Mouse (Mus musculus) heart, embryonic 11.5 days (tissue): ENCODE data around the gene Gpatch8. TPM values are rescaled to one million over a fixed set of nuclear protein-coding genes. Genes with fewer than 3 reads are reported as not detected.

Experiments used
- ATAC-seq: fragments of 200-750 bp; cut with Nextera tagmentation; replicated peaks from 2 replicates; pipeline ENCODE4 v1.8.0; 2017; ENCODE audit warnings: moderate library complexity; ENCODE audit not compliant: insufficient number of reproducible peaks, low FRiP score, low TSS enrichment
- H3K27ac ChIP-seq: fragments of 300-500 bp; sonication (generic); 2 replicates; pipeline ENCODE4 v1.5.1; 2014; ENCODE audit warnings: mild to moderate bottlenecking, low read depth, low read length
- H3K27me3 ChIP-seq: fragments of 300-500 bp; sonication (generic); 2 replicates; pipeline ENCODE4 v1.6.1; 2014; ENCODE audit warnings: mild to moderate bottlenecking, low read length, mixed read lengths; ENCODE audit not compliant: control insufficient read depth, insufficient read depth
- H3K36me3 ChIP-seq: fragments of 300-500 bp; sonication (generic); 2 replicates; pipeline ENCODE4 v1.6.1; 2014; ENCODE audit warnings: mild to moderate bottlenecking, low read length, moderate library complexity, mixed read lengths; ENCODE audit not compliant: control insufficient read depth, insufficient read depth
- H3K4me1 ChIP-seq: fragments of 300-500 bp; sonication (generic); 2 replicates; pipeline ENCODE4 v1.6.1; 2014; ENCODE audit warnings: low read length; ENCODE audit not compliant: control insufficient read depth, insufficient read depth
- H3K4me2 ChIP-seq: fragments of 300-500 bp; sonication (generic); 2 replicates; pipeline ENCODE4 v1.6.1; 2014; ENCODE audit warnings: mild to moderate bottlenecking, moderate library complexity
- H3K4me3 ChIP-seq: fragments of 300-500 bp; sonication (generic); 2 replicates; pipeline ENCODE4 v1.5.1; 2014; ENCODE audit warnings: low read depth, low read length
- H3K9ac ChIP-seq: fragments of 300-500 bp; sonication (generic); 2 replicates; pipeline ENCODE4 v1.6.1; 2014; ENCODE audit warnings: mild to moderate bottlenecking, low read depth, low read length, moderate library complexity
- H3K9me3 ChIP-seq: fragments of 300-500 bp; sonication (generic); replicated peaks from 2 replicates; pipeline ENCODE4 v1.6.1; 2016; ENCODE audit warnings: low read length; ENCODE audit not compliant: control insufficient read depth
- WGBS: fragments of 180-500 bp; shearing (Covaris S2); extraction: QIAGEN DNeasy Blood & Tissue Kit; methylation state at CpG from one replicate; pipeline ENCODE4 v1.1.7; 2014; ENCODE audit not compliant: insufficient replicate concordance; 5-methylcytosine and 5-hydroxymethylcytosine counted together
- polyA plus RNA-seq: library from polyadenylated mRNA; unstranded; fragments of >200 nt; fragmentation: Nextera tagmentation; extraction: Ambion mirVana; gene quantifications from 2 replicates; pipeline ENCODE4 v1.2.1, GENCODE M21; 2014

The Gpatch8 gene
- polyA plus RNA-seq, 1 experiment from 2014 or later, result 36.5 TPM

DNA sequence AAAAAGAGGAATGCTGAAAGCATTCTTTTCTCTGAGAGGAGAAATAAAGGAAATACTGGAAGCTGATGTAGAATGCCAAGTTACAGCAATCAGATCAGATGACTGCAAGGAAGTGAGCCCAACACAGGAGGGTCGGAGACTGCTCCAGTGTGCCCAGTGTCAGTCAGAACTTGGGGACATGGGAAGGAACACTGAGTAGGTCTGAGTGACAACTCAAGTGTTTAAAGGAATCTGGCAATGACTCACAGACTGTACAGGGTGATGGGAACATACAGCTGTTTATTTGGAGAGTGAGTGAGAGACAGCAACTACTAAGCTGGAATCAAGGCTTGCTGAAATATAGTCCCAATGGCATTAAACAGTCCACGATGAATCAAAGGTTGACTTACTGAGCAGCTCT, 60.0 kb downstream of the Gpatch8 start:
- no peak for ATAC-seq
- no peak overlapping the region for H3K27ac ChIP-seq
- H3K9me3 ChIP-seq, result no peaks in the 10 kb centered on the region
- H3K4me1 ChIP-seq, result 0 out of 2 replicates have a peak, but pooled peaks cover 4% of the 10 kb centered on the region
- no peaks in the 10 kb centered on the region for H3K27me3 ChIP-seq
- H3K4me2 ChIP-seq, result no peak overlapping the region
- no peak overlapping the region for H3K4me3 ChIP-seq
- WGBS, result 86% methylated on average over 2 of the region's 2 CpGs
- peaks cover 6% of the 10 kb centered on the region; the same call in 1 of the 2 replicates for H3K36me3 ChIP-seq
- H3K9ac ChIP-seq, result no peak overlapping the region

- Histone ChIP-seq H3K27me3 (no peaks in the 10 kb centered on the region), H3K4me3 (no peak overlapping the region), H3K9me3 (no peaks in the 10 kb centered on the region), H3K27ac (no peak overlapping the region), H3K9ac (no peak overlapping the region), H3K4me2 (no peak overlapping the region), H3K36me3 (peaks cover 6% of the 10 kb centered on the region; the same call in 1 of the 2 replicates), H3K4me1 (0 out of 2 replicates have a peak, but pooled peaks cover 4% of the 10 kb centered on the region)
- ATAC-seq, result no peak
- WGBS, result 94% methylated on average over 5 of the region's 5 CpGs
These were observed 60.5 kb downstream of the Gpatch8 start for GRCm38 (mm10) chr11:102495742-102496141.

DNA sequence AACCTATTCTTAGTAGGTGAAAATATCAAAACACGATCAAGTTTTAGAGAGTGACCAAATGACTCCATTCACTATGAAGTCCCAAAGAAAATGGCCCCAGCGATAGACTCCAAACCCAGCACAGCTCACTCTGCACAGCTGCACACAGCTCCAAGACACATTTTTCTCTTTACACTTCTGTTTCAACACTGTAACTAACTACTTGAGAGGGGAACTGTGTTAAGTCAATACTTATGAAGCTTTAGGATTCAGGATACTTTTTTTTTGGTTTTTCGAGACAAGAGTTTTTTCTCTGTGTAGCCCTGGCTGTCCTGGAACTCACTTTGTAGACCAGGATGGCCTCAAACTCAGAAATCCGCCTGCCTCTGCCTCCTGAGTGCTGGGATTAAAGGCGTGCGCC, 61.1 kb downstream of the Gpatch8 start:
- ATAC-seq, result no peak
- H3K9me3 ChIP-seq, result no peaks in the 10 kb centered on the region
- WGBS, result 93% methylated on average over 6 of the region's 6 CpGs

GRCm38 (mm10) chr11:102494063-102494650, 62.0 kb downstream of the Gpatch8 start:
- Histone ChIP-seq H3K4me3 (no peak overlapping the region), H3K27me3 (no peaks in the 10 kb centered on the region), H3K9ac (no peak overlapping the region), H3K4me2 (no peak overlapping the region), H3K9me3 (no peaks in the 10 kb centered on the region), H3K36me3 (peaks cover 6% of the 10 kb centered on the region; the same call in 1 of the 2 replicates), H3K4me1 (0 out of 2 replicates have a peak, but pooled peaks cover 4% of the 10 kb centered on the region), H3K27ac (no peak overlapping the region)
- 74% methylated on average over 7 of the region's 7 CpGs for WGBS
- no peak for ATAC-seq

More for the DNA sequence above, 61.1 kb downstream of the Gpatch8 start:
- Histone ChIP-seq H3K4me3 (no peak overlapping the region), H3K9ac (no peak overlapping the region), H3K36me3 (peaks cover 6% of the 10 kb centered on the region; the same call in 1 of the 2 replicates), H3K4me2 (no peak overlapping the region), H3K27ac (no peak overlapping the region), H3K4me1 (0 out of 2 replicates have a peak, but pooled peaks cover 4% of the 10 kb centered on the region), H3K27me3 (no peaks in the 10 kb centered on the region)

GRCm38 (mm10) chr11:102493241-102493640, 63.0 kb downstream of the Gpatch8 start:
- Histone ChIP-seq H3K4me2 (no peak overlapping the region), H3K27ac (0 out of 2 replicates have a peak overlapping the region, but pooled peaks have one; percentile 10), H3K27me3 (no peaks in the 10 kb centered on the region), H3K4me1 (0 out of 2 replicates have a peak, but pooled peaks cover 4% of the 10 kb centered on the region), H3K4me3 (no peak overlapping the region), H3K36me3 (peaks cover 3% of the 10 kb centered on the region; the same call in 1 of the 2 replicates), H3K9me3 (no peaks in the 10 kb centered on the region), H3K9ac (no peak overlapping the region)
- no peak for ATAC-seq
- 54% methylated on average over 2 of the region's 2 CpGs for WGBS

DNA sequence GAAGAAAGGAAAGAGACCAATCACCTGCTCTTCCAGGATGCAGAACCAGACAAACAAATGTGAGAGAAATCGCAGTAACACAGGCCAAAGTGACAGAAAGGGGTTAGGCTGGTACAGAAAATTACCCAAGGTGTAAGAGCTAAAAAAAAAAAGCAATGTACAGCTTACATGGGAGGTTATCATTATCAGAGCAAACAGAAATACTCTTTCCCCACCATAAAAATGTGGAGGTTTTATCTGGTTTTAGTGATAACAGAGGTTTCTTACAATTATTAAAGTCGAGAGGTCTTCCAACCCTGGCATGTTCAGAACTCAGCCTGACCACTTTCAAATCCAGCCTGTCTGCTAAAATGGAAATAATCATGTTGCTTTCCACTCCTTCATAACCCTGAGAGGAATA, 68.3 kb downstream of the Gpatch8 start:
- Histone ChIP-seq H3K36me3 (peaks cover 15% of the 10 kb centered on the region), H3K9ac (no peak overlapping the region), H3K4me1 (no peaks in the 10 kb centered on the region), H3K9me3 (no peaks in the 10 kb centered on the region), H3K4me3 (no peak overlapping the region), H3K27me3 (no peaks in the 10 kb centered on the region), H3K27ac (no peak overlapping the region), H3K4me2 (no peak overlapping the region)
- WGBS, result 70% methylated on average over 2 of the region's 2 CpGs
- ATAC-seq, result no peak

DNA sequence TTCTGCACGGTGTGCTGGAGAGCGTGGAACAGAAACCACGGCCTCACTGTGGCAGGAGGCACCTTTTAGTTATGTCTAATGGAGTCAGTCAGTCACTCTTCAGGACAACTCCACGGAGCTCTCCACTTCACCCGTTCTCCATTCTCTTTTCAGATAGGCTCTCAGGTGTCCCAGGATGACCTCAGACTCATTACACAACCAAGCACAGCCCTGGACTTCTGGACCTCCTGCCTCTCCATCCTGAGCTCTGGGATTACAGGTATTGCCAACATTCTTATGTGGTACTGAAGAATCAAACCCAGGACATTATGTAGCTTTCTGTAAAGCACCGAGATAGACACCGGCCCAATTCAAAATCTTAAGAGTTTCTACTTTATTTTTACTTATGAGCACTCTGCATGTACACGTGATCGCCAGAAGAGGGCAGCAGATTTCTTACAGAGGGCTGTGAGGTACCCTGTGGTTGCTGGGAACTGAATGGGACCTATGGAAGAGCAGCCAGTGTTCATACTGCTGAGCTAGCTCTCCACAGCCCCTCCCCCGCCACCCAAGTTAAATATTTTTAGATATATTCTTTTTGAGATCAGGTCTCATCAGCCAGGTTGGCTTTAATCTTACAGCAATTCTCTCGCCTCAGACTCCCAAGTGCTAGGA, 69.3 kb downstream of the Gpatch8 start:
- H3K4me2 ChIP-seq, result no peak overlapping the region
- no peak for ATAC-seq
- H3K27me3 ChIP-seq, result no peaks in the 10 kb centered on the region
- H3K4me1 ChIP-seq, result no peaks in the 10 kb centered on the region
- no peak overlapping the region for H3K9ac ChIP-seq
- no peak overlapping the region for H3K4me3 ChIP-seq
- H3K9me3 ChIP-seq, result no peaks in the 10 kb centered on the region
- H3K36me3 ChIP-seq, result peaks cover 20% of the 10 kb centered on the region
- WGBS, result 65% methylated on average over 11 of the region's 11 CpGs
- H3K27ac ChIP-seq, result no peak overlapping the region

DNA sequence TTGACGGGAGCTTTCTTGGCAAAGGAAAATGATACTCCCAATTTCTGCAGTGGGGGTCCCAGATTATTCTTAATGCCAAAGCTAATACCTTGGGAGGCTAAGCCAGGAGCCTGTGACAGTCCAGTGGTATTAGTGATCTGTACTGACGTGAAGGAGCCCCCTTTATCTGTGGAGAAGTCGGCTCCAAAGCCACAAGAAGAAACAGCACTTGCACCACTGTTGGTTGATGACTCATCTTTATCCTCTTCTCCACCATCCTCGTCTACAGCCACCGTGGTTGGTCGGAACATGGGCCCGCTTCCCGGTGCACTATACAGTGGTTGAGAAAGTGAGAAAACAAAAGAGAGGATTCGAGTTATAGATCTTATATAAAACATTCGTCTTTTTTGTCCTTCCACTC, 74.4 kb downstream of the Gpatch8 start:
- Histone ChIP-seq H3K4me2 (no peak overlapping the region), H3K4me3 (no peak overlapping the region), H3K27me3 (no peaks in the 10 kb centered on the region), H3K9ac (no peak overlapping the region), H3K9me3 (no peaks in the 10 kb centered on the region), H3K27ac (no peak overlapping the region), H3K36me3 (peaks cover 50% of the 10 kb centered on the region), H3K4me1 (no peaks in the 10 kb centered on the region)
- ATAC-seq, result no peak
- WGBS, result 89% methylated on average over 10 of the region's 10 CpGs
